Mouse (Mus musculus) intestine, embryonic 16.5 days (tissue): ENCODE data around the gene Unc5c. TPM values are rescaled to one million over a fixed set of nuclear protein-coding genes. Genes with fewer than 3 reads are reported as not detected.

Experiments
- ATAC-seq: fragments of 200-750 bp; cut with Nextera tagmentation; 2 replicates; pipeline ENCODE4 v1.8.0; 2017; ENCODE audit warnings: moderate TSS enrichment, moderate library complexity
- H3K27ac ChIP-seq: fragments of 300-500 bp; sonication (generic); 2 replicates; pipeline ENCODE4 v1.5.1; 2014; ENCODE audit warnings: mild to moderate bottlenecking, low read length
- H3K27me3 ChIP-seq: fragments of 300-500 bp; sonication (generic); replicated peaks from 2 replicates; pipeline ENCODE4 v1.6.1; 2014; ENCODE audit warnings: low read length, control low read depth, mixed read lengths; ENCODE audit not compliant: control insufficient read depth, insufficient read depth
- H3K36me3 ChIP-seq: fragments of 300-500 bp; sonication (generic); 2 replicates; pipeline ENCODE4 v1.6.1; 2014; ENCODE audit warnings: low read length, control low read depth; ENCODE audit not compliant: control insufficient read depth, insufficient read depth
- H3K4me1 ChIP-seq: fragments of 300-500 bp; sonication (generic); 2 replicates; pipeline ENCODE4 v1.6.1; 2014; ENCODE audit warnings: low read length, control low read depth, mixed read lengths; ENCODE audit not compliant: control insufficient read depth, insufficient read depth
- H3K4me2 ChIP-seq: fragments of 300-500 bp; sonication (generic); 2 replicates; pipeline ENCODE4 v1.6.1; 2014; ENCODE audit warnings: low read depth, low read length, control low read depth
- H3K4me3 ChIP-seq: fragments of 300-500 bp; sonication (generic); 2 replicates; pipeline ENCODE4 v1.5.1; 2014; ENCODE audit warnings: mild to moderate bottlenecking, low read length
- H3K9ac ChIP-seq: fragments of 300-500 bp; sonication (generic); 2 replicates; pipeline ENCODE4 v1.6.1; 2014; ENCODE audit warnings: low read depth, low read length
- H3K9me3 ChIP-seq: fragments of 300-500 bp; sonication (generic); 2 replicates; pipeline ENCODE4 v1.6.1; 2016; ENCODE audit warnings: low read length, control low read depth; ENCODE audit not compliant: control insufficient read depth
- WGBS: fragments of 180-500 bp; shearing (Covaris S2); extraction: QIAGEN DNeasy Blood & Tissue Kit; methylation state at CpG from one replicate; pipeline ENCODE4 v1.1.7; 2014; 5-methylcytosine and 5-hydroxymethylcytosine counted together
- polyA plus RNA-seq: library from polyadenylated mRNA; unstranded; fragments of >200 nt; fragmentation: Nextera tagmentation; extraction: Ambion mirVana; gene quantifications from 2 replicates; pipeline ENCODE4 v1.2.1, GENCODE M21; 2015

The Unc5c gene
- polyA plus RNA-seq, 1 experiment from 2014 or later, result 5.0 TPM

- Histone ChIP-seq H3K27me3 (no peaks in the 10 kb centered on the region), H3K27ac (no peak overlapping the region), H3K4me1 (no peaks in the 10 kb centered on the region), H3K4me2 (no peak overlapping the region), H3K9ac (no peak overlapping the region), H3K36me3 (no peaks in the 10 kb centered on the region), H3K9me3 (no peaks in the 10 kb centered on the region), H3K4me3 (no peak overlapping the region)
- ATAC-seq, result no peak
- 90% methylated on average over 1 of the region's 1 CpGs for WGBS
Observed at GRCm38 (mm10) chr3:141653915-141654314, 188.9 kb downstream of the Unc5c start.

GRCm38 (mm10) chr3:141659041-141659789 lies 194.2 kb downstream of the Unc5c start:
- no peak for ATAC-seq
- H3K36me3 ChIP-seq, result no peaks in the 10 kb centered on the region
- no peak overlapping the region for H3K4me3 ChIP-seq
- no peaks in the 10 kb centered on the region for H3K9me3 ChIP-seq
- WGBS, result 64% methylated on average over 3 of the region's 3 CpGs
- H3K4me1 ChIP-seq, result 0 out of 2 replicates have a peak, but pooled peaks cover 2% of the 10 kb centered on the region
- no peak overlapping the region for H3K9ac ChIP-seq
- no peaks in the 10 kb centered on the region for H3K27me3 ChIP-seq
- no peak overlapping the region for H3K4me2 ChIP-seq
- H3K27ac ChIP-seq, result no peak overlapping the region

GRCm38 (mm10) chr3:141660065-141661062 lies 195.3 kb downstream of the Unc5c start:
- Histone ChIP-seq H3K4me2 (no peak overlapping the region), H3K27ac (no peak overlapping the region), H3K36me3 (no peaks in the 10 kb centered on the region), H3K27me3 (no peaks in the 10 kb centered on the region), H3K4me3 (no peak overlapping the region), H3K9me3 (no peaks in the 10 kb centered on the region), H3K9ac (no peak overlapping the region), H3K4me1 (0 out of 2 replicates have a peak, but pooled peaks cover 2% of the 10 kb centered on the region)
- WGBS, result 47% methylated on average over 15 of the region's 15 CpGs
- ATAC-seq, result no peak

DNA sequence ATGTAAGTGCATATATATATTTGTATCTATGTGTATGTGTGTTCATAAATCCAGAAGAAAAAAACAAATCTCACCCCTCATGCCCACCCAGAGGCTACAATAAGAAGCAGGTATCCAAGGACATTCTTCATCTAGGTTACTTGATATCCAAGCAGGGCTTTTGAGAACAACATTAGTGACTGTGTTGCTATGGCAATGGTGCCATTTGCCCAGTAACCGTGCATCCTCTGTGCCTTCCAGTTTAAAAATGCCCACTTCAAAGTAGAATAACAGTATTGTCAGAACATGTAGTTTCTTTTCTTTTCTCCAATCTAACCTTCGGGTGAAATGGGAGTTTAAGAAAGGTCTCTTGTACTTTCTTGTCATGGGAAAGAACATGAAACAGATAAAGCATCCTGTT lies 224.1 kb downstream of the Unc5c start:
- Histone ChIP-seq H3K4me1 (no peaks in the 10 kb centered on the region), H3K27me3 (no peaks in the 10 kb centered on the region), H3K27ac (no peak overlapping the region), H3K36me3 (no peaks in the 10 kb centered on the region), H3K9ac (no peak overlapping the region), H3K4me3 (no peak overlapping the region), H3K9me3 (no peaks in the 10 kb centered on the region), H3K4me2 (no peak overlapping the region)
- WGBS, result 68% methylated on average over 2 of the region's 2 CpGs
- no peak for ATAC-seq

DNA sequence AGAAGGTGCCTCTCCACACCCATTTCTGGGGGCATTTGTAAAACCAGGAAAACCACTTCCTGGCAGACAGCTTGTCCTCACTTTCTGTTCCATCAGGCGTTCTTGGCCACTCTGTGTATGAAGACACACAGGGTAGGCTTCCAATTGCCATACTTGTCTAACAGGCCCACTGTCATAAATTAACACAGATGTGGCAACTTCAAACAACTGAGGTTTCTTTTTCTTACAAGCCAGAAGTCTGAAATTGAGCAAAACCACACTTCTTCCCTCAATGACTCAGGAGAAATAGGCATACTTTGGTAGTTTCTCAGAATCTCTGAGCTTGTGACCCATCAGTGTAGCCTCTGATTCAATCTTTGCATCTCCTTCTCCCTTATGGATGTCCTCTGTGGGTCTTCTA lies 225.7 kb downstream of the Unc5c start:
- no peaks in the 10 kb centered on the region for H3K9me3 ChIP-seq
- no peaks in the 10 kb centered on the region for H3K4me1 ChIP-seq
- no peaks in the 10 kb centered on the region for H3K36me3 ChIP-seq
- ATAC-seq, result no peak
- no peak overlapping the region for H3K27ac ChIP-seq
- WGBS, result 70% methylated on average over 1 of the region's 1 CpGs
- no peak overlapping the region for H3K4me3 ChIP-seq
- H3K27me3 ChIP-seq, result no peaks in the 10 kb centered on the region
- no peak overlapping the region for H3K4me2 ChIP-seq
- H3K9ac ChIP-seq, result no peak overlapping the region

- Histone ChIP-seq H3K9ac (no peak overlapping the region), H3K4me2 (no peak overlapping the region), H3K4me3 (no peak overlapping the region), H3K27ac (no peak overlapping the region), H3K4me1 (no peaks in the 10 kb centered on the region), H3K27me3 (no peaks in the 10 kb centered on the region), H3K9me3 (no peaks in the 10 kb centered on the region), H3K36me3 (no peaks in the 10 kb centered on the region)
- ATAC-seq, result no peak
- 70% methylated on average over 3 of the region's 3 CpGs for WGBS
Observed at GRCm38 (mm10) chr3:141691418-141691817, 226.4 kb downstream of the Unc5c start.

DNA sequence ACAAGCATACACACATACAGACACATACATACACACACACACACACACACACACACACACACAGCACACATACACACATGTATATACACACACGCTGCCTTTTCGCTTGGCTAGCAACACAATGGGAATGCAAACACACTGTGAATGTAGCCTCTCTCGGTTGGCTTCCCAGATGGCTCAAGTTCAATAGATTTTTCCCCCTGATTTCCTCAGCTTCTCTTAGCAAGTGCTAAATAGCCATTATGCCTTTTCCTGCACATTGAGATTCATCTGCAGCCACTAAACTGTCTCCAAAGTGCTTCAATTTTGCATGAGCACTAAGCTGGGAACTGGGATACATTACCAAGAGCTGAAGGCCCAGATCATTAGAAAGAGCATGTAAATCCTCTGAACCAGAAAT lies 226.8 kb downstream of the Unc5c start:
- H3K36me3 ChIP-seq, result no peaks in the 10 kb centered on the region
- H3K4me2 ChIP-seq, result no peak overlapping the region
- ATAC-seq, result no peak
- H3K9ac ChIP-seq, result no peak overlapping the region
- no peaks in the 10 kb centered on the region for H3K27me3 ChIP-seq
- 74% methylated on average over 3 of the region's 3 CpGs for WGBS
- no peak overlapping the region for H3K4me3 ChIP-seq
- no peak overlapping the region for H3K27ac ChIP-seq
- H3K9me3 ChIP-seq, result no peaks in the 10 kb centered on the region
- no peaks in the 10 kb centered on the region for H3K4me1 ChIP-seq

GRCm38 (mm10) chr3:141699177-141699576 lies 234.2 kb downstream of the Unc5c start:
- no peaks in the 10 kb centered on the region for H3K27me3 ChIP-seq
- H3K36me3 ChIP-seq, result no peaks in the 10 kb centered on the region

DNA sequence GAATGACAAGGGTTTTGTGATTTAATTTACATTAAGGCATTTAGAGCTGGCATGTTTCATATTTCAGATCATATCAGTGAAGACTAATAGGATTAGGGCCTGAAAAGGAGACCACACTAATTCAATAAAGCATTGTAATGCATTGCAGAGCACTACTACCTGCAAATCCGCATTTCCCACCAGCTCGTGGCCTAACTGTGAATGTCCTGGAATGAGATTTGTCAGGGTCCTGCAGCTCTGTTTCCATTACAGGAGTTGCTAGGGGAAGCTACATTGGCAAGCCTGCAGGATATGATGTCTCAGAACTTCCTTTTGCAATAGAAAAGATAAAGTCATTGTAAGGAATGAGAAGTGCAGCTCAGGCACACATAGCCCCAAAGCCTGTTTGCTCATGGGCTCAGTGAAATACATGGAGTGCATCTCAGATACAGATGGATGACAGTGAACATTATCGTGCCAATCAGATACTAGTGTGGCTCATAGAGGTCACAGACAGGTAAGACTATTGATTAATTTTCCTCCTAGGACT lies 236.4 kb downstream of the Unc5c start:
- Histone ChIP-seq H3K4me3 (no peak overlapping the region), H3K4me2 (no peak overlapping the region), H3K27me3 (no peaks in the 10 kb centered on the region), H3K9me3 (no peaks in the 10 kb centered on the region), H3K36me3 (no peaks in the 10 kb centered on the region), H3K9ac (no peak overlapping the region), H3K4me1 (no peaks in the 10 kb centered on the region), H3K27ac (no peak overlapping the region)
- WGBS, result 73% methylated on average over 3 of the region's 3 CpGs
- ATAC-seq, result no peak

More at GRCm38 (mm10) chr3:141699177-141699576, 234.2 kb downstream of the Unc5c start:
- no peak for ATAC-seq
- H3K9me3 ChIP-seq, result no peaks in the 10 kb centered on the region
- H3K4me1 ChIP-seq, result no peaks in the 10 kb centered on the region
- H3K4me2 ChIP-seq, result no peak overlapping the region
- no peak overlapping the region for H3K9ac ChIP-seq
- H3K4me3 ChIP-seq, result no peak overlapping the region
- no peak overlapping the region for H3K27ac ChIP-seq
